Mouse (Mus musculus): Measurements from ENCODE around the gene Map2k5. TPM values are rescaled to one million over a fixed set of nuclear protein-coding genes. Genes with fewer than 3 reads are reported as not detected.

Map2k5 gene
- total RNA-seq (2015) (15.9 and 18.8 TPM in 2 replicates), total RNA-seq (2017) (10.4 and 16.9 TPM in 2 replicates)

DNA sequence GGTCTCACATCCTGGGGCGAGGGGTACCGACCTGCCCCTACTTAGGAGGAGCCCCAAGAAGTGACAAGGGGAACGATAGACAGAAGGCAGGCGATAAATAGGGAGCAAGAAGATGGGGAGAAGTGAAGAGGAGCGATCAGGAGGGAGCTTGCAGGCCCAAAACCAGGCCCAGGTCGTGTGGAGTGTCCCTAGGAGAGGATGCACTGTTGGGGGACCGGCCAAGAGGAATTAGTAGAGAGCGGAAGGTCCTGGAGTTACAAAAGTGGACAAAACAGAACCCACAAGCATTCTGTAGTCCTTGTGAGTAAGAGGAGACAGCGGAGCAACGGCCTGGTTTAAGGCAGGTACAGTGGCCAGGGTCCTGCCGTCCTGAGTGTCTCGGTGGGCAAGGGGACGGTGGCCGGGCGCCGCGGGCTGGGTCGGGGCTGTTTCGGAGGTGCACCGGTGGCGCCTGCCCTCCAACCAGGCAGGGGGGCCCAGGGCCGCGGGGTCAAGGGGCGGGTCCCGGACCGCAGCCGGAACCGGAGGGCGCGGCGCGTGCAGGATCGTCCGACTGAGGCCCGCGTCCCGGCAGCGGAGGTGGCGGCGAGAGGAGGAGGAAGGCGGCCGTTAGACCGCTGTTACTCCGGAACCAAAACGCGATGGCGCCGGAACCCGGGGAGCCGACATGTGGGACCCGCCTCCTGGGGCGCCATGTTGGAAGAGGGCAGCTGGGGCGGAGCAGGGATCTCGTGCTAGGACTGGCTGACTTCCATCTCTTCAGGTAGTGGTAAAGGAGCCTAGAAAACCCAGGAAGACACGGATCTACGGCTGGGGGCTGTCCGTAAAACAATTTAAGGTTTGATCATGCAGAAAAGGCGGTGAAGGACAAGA, at the start of gene Map2k5:
TSS of gene Map2k5 (minus strand) at position 633 of the 873 bp plus-strand sequence.
- peak; percentile 98 for ATAC-seq (ENCODE audit: poor library complexity, severe bottlenecking)

GRCm38 (mm10) chr9:63421096-63421736, 43.5 kb upstream of the Map2k5 start:
- ATAC-seq (ENCODE audit: poor library complexity, severe bottlenecking): no peak

GRCm38 (mm10) chr9:63420396-63420795, 42.7 kb upstream of the Map2k5 start:
- no peak for ATAC-seq (ENCODE audit: poor library complexity, severe bottlenecking)

DNA sequence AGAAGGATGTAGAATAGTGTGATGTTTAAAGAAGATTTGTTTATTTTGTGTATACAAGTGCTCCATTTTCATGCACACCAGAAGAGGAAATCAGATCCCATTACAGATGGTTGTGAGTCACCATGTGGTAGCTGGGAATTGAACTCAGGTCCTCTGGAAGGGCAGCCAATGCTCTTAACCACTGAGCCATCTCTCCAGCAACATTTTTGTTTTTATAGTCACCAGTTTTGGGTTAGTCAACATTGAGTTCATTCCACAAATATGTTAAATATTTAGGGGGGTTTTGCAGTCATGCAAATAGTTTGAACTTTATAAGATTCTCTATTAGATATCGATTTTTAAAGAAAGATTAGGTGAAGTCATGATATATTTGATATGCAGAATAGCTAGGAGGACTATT, 22.5 kb upstream of the Map2k5 start:
- ATAC-seq (ENCODE audit: poor library complexity, severe bottlenecking): no peak

DNA sequence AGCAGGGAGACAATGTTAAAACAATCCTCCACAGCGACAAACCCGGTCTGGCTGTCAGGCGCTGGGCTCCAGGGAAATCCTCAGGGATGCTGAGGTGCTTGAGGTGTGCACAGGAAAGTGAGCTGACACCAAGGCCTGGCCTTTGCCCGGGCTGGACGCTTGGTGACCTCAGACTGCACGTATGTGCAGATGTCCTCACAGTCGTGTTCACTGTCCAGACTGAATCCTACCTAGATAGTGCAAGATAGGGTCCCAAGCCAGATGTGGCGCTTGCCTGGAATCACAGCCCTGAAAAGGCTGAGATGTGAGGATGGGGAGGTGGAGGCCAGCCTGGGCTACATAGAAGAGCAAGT, 21.7 kb upstream of the Map2k5 start:
- ATAC-seq (ENCODE audit: poor library complexity, severe bottlenecking): peak; percentile 17; the same call in 1 of the 2 replicates

- ATAC-seq (ENCODE audit: poor library complexity, severe bottlenecking): peak; percentile 94
Observed at GRCm38 (mm10) chr9:63398611-63399462, 21.1 kb upstream of the Map2k5 start, which contains the start of gene 2300009A05Rik. Gene 2300009A05Rik, minus strand, starts transcription at chr9:63399246.

DNA sequence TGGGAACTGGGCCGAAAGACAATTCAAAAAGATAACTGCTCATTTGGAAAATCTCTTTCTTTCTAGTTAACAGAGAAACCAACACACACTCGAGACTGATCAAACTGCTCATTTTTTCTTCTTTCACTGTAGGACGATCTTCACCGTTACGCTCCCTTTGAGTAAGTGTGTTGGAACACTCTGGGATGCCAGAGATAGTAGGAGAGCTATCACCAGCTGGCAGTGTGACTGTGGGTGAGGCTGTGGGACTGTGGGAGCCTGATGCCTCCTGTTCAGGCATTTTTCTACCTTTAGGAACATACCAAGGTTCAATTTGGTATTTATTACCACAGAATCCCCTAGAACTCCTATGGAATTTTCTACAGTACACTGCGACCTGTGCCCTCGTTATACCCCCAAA, 17.9 kb upstream of the Map2k5 start:
- no peak for ATAC-seq (ENCODE audit: poor library complexity, severe bottlenecking)

DNA sequence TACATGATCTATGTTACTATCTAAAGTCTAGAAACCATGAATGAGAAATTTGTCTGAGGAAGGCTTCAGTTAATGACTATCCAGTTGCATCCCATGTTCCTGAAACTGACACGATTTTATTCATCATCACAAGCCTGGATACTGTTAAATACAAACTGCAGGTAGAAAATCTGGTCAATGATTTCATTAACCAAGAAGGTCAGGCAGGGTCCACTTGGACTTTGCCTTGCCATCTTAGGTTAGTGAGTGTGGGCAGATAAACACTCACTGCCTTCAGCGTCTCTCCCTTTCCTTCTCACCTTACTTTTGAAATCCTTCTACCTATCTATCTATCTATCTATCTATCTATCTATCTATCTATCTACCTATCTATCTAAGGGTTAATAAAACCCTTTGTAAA, 13.6 kb upstream of the Map2k5 start:
- no peak for ATAC-seq (ENCODE audit: poor library complexity, severe bottlenecking)

DNA sequence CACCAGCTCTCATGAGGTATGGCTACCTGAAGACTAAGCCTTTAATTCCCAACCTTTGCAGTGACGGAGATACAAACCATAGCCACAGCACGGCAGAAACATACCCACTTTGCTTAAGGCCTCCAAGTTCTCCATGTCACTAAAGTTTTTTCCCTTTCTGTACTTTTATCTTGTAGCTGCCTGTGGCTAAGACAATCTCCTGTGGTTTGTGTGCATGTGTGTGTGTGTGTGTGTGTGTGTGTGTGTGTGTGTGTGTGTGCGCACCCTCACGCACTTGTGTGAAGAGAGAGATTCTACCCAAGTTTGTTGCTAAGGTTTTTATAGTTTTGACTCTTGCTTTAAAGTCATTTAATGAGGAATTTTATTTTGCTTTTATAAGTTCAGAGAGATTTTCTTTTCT, 5.1 kb upstream of the Map2k5 start:
- ATAC-seq (ENCODE audit: poor library complexity, severe bottlenecking): no peak

DNA sequence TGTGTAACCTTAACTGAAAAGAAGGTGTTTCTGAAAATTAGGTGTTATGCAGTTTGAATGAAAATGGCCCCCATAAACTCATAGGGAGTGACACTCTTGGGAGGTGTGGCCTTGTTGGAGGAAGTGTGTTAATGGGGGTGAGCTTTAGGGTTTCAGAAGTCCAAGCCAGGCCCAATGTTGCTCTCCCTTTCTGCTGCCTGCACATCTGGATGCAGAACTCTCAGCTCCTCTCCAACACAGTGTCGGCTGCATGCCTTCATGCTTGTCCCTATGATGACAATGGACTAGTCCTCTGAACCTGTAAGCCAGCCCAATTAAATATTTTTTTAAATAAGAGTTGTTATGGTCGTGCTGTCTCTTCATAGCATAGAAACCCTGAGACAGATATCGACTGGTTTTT, 2.6 kb upstream of the Map2k5 start:
- ATAC-seq (ENCODE audit: poor library complexity, severe bottlenecking): no peak

GRCm38 (mm10) chr9:63378174-63378573, 472 bp upstream of the Map2k5 start:
- no peak for ATAC-seq (ENCODE audit: poor library complexity, severe bottlenecking)

GRCm38 (mm10) chr9:63373315-63373714, 4.4 kb downstream of the Map2k5 start:
- no peak for ATAC-seq (ENCODE audit: poor library complexity, severe bottlenecking)

GRCm38 (mm10) chr9:63372541-63372940, 5.2 kb downstream of the Map2k5 start:
- ATAC-seq (ENCODE audit: poor library complexity, severe bottlenecking): no peak

GRCm38 (mm10) chr9:63360410-63360809, 17.3 kb downstream of the Map2k5 start:
- no peak for ATAC-seq (ENCODE audit: poor library complexity, severe bottlenecking)

- no peak for ATAC-seq (ENCODE audit: poor library complexity, severe bottlenecking)
Observed at GRCm38 (mm10) chr9:63359016-63359415, 18.7 kb downstream of the Map2k5 start.

- ATAC-seq (ENCODE audit: poor library complexity, severe bottlenecking): no peak
Observed at GRCm38 (mm10) chr9:63356721-63357120, 21.0 kb downstream of the Map2k5 start.

- ATAC-seq (ENCODE audit: poor library complexity, severe bottlenecking): no peak
Observed at GRCm38 (mm10) chr9:63356278-63356677, 21.4 kb downstream of the Map2k5 start.

- no peak for ATAC-seq (ENCODE audit: poor library complexity, severe bottlenecking)
Observed at GRCm38 (mm10) chr9:63354168-63354567, 23.5 kb downstream of the Map2k5 start.

DNA sequence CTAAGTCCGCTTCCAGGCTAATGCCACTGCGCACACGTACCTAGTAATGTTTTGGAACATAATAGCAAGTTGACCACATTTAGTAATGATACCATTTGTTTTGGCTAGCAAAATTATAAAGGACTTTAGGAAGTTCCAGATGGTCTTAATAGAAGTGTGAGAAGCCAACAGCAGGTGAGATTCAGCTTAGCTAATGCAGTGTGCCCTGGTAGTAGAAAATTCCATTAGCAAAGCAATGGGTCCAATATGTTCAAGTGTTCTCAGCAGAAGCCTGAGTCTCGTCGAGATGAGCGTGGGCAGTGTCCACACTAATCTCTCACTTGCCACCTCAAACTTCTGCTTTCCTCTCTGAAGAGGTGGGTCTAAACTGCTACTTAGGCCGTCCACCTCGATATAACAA, 27.7 kb downstream of the Map2k5 start:
- ATAC-seq (ENCODE audit: poor library complexity, severe bottlenecking): no peak

DNA sequence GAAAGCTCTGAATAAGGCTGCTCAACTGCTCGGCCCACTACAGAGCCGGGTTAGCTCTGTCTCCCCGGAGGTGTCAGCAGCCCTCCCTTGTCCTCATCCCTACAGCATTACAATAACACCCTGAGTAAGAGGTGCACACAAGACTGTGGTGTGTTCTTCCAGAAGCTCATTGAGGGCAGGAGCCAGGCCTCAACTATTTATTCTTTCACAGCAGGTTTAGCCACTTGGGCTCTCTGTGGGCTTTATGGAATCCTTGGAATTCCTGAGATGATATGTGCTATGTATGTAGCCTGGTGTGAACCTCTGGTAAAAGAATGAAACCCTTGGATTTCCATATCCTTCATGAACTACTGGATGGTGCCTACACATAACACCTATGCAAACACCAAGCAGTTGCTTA, 28.5 kb downstream of the Map2k5 start:
- ATAC-seq (ENCODE audit: poor library complexity, severe bottlenecking): no peak

GRCm38 (mm10) chr9:63348146-63348545, 29.6 kb downstream of the Map2k5 start:
- ATAC-seq (ENCODE audit: poor library complexity, severe bottlenecking): no peak

All from megakaryocyte, adult 5-6 weeks (primary cell).